ENCODE assay signal across 26 mouse cellular contexts in genomic region chr8:41950736-41951135, GRCm38 (mm10).
A peak's percentile ranks its signal among the peaks of the same experiment; 100 is the strongest.
DNase-seq lines count a peak whose midpoint lies in the region; ATAC-seq and TF ChIP-seq lines count a peak whose summit lies in the region.
"Had no signal": no experiment of that assay in that cellular context is flagged by ENCODE, and none has a peak within 500 bp of the region (broad histone marks: within the 10 kb centered on the region; RNA-seq: fewer than 3 reads in every experiment).

No protein-coding gene starts in this region.

- peak; percentile 2 to 5 for DNase-seq in cerebellum, postnatal 25 days
- peak; percentile 4 for DNase-seq in layer of hippocampus, adult 11-12 months (ENCODE audit: low spot score)
- DNase-seq in layer of hippocampus, adult 2 months (ENCODE audit: low spot score in 2 of 2), result no peak
- DNase-seq in Muller cell, postnatal 12 days (ENCODE audit: inconsistent ontology term), result peak; percentile 47
- DNase-seq in brain, adult 2 months (ENCODE audit: low read depth, low spot score), result peak; percentile 36
- DNase-seq: adrenal gland, adult 2 months; B cell, adult 2 months; cerebellum, adult 11 months; gastrocnemius, postnatal 14 days; heart, postnatal 14 days; kidney, adult 2 months; kidney, postnatal 36 days; retina, postnatal 1 day; right cerebral cortex, postnatal 14 days had no signal

- no peak overlapping the region for H3K4me3 ChIP-seq in layer of hippocampus, adult 2 months
- H3K4me3 ChIP-seq: forebrain, embryonic 10.5 days; forebrain, embryonic 15.5 days; intestine, embryonic 15.5 days; limb, embryonic 12.5 days; liver, embryonic 15.5 days; lung, embryonic 15.5 days; midbrain, embryonic 10.5 days; midbrain, embryonic 15.5 days; neural tube, embryonic 15.5 days had no signal

- no peak for ATAC-seq in cerebellum, adult (ENCODE audit: insufficient number of reproducible peaks, low FRiP score, low TSS enrichment)
- ATAC-seq: activated CD4-positive, CD25-positive, alpha-beta regulatory T cell, adult 4 months; forebrain, embryonic 15.5 days; hindbrain, postnatal 0 days; intestine, embryonic 15.5 days; midbrain, embryonic 15.5 days had no signal

- TF ChIP-seq CTCF in layer of hippocampus, adult 2 months (conservative IDR thresholded peaks at IDR 0.05), result no peak

- no peak overlapping the region for H3K27ac ChIP-seq in layer of hippocampus, adult 2 months
- H3K27ac ChIP-seq: forebrain, embryonic 10.5 days; forebrain, embryonic 15.5 days; hindbrain, postnatal 0 days; intestine, embryonic 15.5 days; limb, embryonic 12.5 days; liver, embryonic 15.5 days; lung, embryonic 15.5 days; midbrain, embryonic 10.5 days; midbrain, embryonic 15.5 days; neural tube, embryonic 15.5 days had no signal

Comparison
In these comparisons a context has a peak if more than half of its experiments do, and no peak if none do; other contexts are left out.
1. DNase-seq: peak in cerebellum, postnatal 25 days (2 of 2), layer of hippocampus, adult 11-12 months (single experiment), Muller cell, postnatal 12 days (single experiment) and brain, adult 2 months (single experiment); none in layer of hippocampus, adult 2 months (0 of 2).